Mouse (Mus musculus): ENCODE results near the gene Trim65. TPM values are rescaled to one million over a fixed set of nuclear protein-coding genes. Genes with fewer than 3 reads are reported as not detected.

The Trim65 gene
- polyA plus RNA-seq, 1 experiment from 2014 or later: 7.7 TPM

DNA sequence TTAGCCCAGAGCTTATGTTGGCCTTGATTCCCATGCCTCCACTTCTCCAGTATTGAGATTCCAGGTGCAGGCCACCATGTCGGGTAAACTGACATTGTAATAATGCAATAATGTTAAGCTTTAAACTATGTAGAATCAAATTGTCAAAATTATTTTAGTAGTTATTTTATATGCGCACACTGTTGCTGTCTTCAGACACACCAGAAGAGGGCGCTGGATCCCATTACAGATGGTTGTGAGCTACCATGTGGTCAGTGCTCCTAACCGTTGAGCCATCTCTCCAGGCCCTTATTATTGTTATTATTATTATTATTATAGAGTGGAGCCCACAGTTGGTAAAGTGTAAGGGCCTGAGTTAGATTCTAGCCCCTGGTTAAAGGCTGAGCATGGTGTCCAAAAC is 19.9 kb downstream of the Trim65 start:
- H3K27ac ChIP-seq (ENCODE audit: low read length): no peak overlapping the region
- H3K9ac ChIP-seq (ENCODE audit: low read depth, low read length): no peak overlapping the region
- peaks cover 42% of the 10 kb centered on the region for H3K4me1 ChIP-seq (ENCODE audit: control insufficient read depth, insufficient read depth, low read length)
- WGBS: 82% methylated on average over 4 of the region's 4 CpGs
- H3K9me3 ChIP-seq (ENCODE audit: control insufficient read depth, low read length): no peaks in the 10 kb centered on the region
- H3K36me3 ChIP-seq (ENCODE audit: control insufficient read depth, insufficient read depth, low read length): no peaks in the 10 kb centered on the region
- H3K27me3 ChIP-seq (replicated peaks; ENCODE audit: control insufficient read depth, insufficient read depth, low read length): peaks cover 35% of the 10 kb centered on the region; the same call in 1 of the 2 replicates
- no peak overlapping the region for H3K4me2 ChIP-seq (ENCODE audit: low read depth, low read length)
- H3K4me3 ChIP-seq (ENCODE audit: low read length): no peak overlapping the region
- no peak for ATAC-seq

DNA sequence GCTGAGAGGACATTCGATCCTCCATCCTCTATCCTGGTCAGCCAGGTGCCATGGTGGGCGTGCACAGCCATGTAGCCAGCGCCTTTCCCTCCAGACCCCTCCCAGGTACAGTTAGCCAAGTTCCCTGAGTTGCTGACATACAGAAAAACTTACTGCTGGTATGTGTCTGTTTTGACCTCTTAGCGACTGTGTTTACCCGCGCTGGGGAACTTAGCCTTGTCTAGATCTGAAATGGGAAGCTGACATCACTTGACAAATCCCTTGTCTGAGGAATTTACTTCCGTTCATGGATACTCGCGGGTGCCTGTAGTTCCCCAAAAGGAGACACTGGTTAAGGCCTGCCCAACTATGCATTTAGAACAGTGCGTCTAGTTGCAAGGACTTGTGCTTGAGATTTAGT is 20.4 kb downstream of the Trim65 start:
- Histone ChIP-seq H3K27me3 (replicated peaks; ENCODE audit: control insufficient read depth, insufficient read depth, low read length) (peaks cover 35% of the 10 kb centered on the region; the same call in 1 of the 2 replicates), H3K27ac (ENCODE audit: low read length) (peak overlapping the region; percentile 51; the same call in 1 of the 2 replicates)

DNA sequence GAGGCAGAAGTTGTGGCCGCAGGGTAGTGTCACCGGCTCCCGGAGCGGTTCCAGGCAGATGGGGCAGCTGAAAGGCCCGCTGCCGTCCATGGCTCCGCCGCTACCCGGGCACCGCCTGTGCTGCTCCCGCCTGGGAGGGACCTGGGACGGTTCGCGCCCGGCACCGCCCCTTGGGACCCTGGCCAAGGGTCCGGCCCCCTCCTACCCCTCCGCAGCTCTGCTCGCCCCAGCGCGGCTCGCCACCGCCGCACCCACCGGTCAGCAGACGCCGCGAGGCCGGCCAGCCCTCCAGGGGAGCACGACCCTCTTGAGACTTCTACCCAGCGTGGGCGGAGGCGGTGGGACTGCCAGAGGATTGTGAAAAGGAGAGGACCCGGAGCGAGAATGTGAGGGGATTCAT is 20.8 kb downstream of the Trim65 start:
- peak overlapping the region; percentile 63 for H3K4me3 ChIP-seq (ENCODE audit: low read length)
- H3K4me1 ChIP-seq (ENCODE audit: control insufficient read depth, insufficient read depth, low read length): peaks cover 46% of the 10 kb centered on the region
- ATAC-seq: peak; percentile 69
- peak overlapping the region; percentile 81 for H3K4me2 ChIP-seq (ENCODE audit: low read depth, low read length)
- WGBS: 2% methylated on average over 29 of the region's 35 CpGs
- H3K9ac ChIP-seq (ENCODE audit: low read depth, low read length): peak overlapping the region; percentile 75
- H3K27ac ChIP-seq (ENCODE audit: low read length): peak overlapping the region; percentile 51
- peaks cover 35% of the 10 kb centered on the region; the same call in 1 of the 2 replicates for H3K27me3 ChIP-seq (replicated peaks; ENCODE audit: control insufficient read depth, insufficient read depth, low read length)
- no peaks in the 10 kb centered on the region for H3K36me3 ChIP-seq (ENCODE audit: control insufficient read depth, insufficient read depth, low read length)
- no peaks in the 10 kb centered on the region for H3K9me3 ChIP-seq (ENCODE audit: control insufficient read depth, low read length)

More for the DNA sequence above, 20.4 kb downstream of the Trim65 start:
- H3K36me3 ChIP-seq (ENCODE audit: control insufficient read depth, insufficient read depth, low read length): no peaks in the 10 kb centered on the region
- no peak for ATAC-seq
- peak overlapping the region; percentile 75 for H3K9ac ChIP-seq (ENCODE audit: low read depth, low read length)
- peak overlapping the region; percentile 63 for H3K4me3 ChIP-seq (ENCODE audit: low read length)
- 22% methylated on average over 10 of the region's 10 CpGs for WGBS
- H3K9me3 ChIP-seq (ENCODE audit: control insufficient read depth, low read length): no peaks in the 10 kb centered on the region
- peak overlapping the region; percentile 81 for H3K4me2 ChIP-seq (ENCODE audit: low read depth, low read length)
- peaks cover 46% of the 10 kb centered on the region for H3K4me1 ChIP-seq (ENCODE audit: control insufficient read depth, insufficient read depth, low read length)

DNA sequence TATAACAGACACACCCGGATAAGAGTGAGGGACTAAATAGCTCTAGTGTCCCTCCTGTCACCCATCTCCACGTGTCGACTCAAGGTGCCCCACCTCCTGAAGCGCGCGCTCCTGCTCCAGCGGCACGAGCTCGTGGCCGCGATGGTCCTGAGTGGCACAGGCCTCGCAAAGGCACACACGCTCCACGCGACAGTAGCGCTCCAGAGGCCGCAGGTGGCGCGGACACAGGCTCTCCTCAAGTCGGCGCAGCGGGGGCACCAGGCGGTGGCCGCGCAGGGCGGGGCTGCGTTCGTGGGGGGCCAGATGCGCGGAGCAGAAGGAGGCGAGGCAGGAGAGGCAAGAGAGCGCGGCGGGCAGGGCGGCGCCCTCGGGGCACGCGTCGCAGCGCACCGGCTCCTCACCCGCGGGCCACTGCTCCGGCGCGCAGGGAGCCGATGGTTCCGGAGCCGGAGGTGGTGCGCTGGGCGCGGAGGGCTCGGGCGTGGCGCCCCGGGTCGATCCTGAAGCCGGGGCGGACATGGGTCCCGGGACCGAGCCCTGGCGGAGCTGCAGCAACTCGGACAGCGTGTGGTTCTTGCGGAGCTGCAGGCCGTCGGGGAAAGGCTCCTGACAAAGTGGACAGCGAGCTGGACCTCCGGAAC is 21.4 kb downstream of the Trim65 start:
- no peaks in the 10 kb centered on the region for H3K9me3 ChIP-seq (ENCODE audit: control insufficient read depth, low read length)
- peak overlapping the region; percentile 63 for H3K4me3 ChIP-seq (ENCODE audit: low read length)
- ATAC-seq: peak; percentile 36; the same call in 1 of the 2 replicates
- no peaks in the 10 kb centered on the region for H3K36me3 ChIP-seq (ENCODE audit: control insufficient read depth, insufficient read depth, low read length)
- peaks cover 35% of the 10 kb centered on the region; the same call in 1 of the 2 replicates for H3K27me3 ChIP-seq (replicated peaks; ENCODE audit: control insufficient read depth, insufficient read depth, low read length)
- H3K4me2 ChIP-seq (ENCODE audit: low read depth, low read length): peak overlapping the region; percentile 81
- 1% methylated on average over 68 of the region's 70 CpGs for WGBS
- peak overlapping the region; percentile 75 for H3K9ac ChIP-seq (ENCODE audit: low read depth, low read length)
- peaks cover 48% of the 10 kb centered on the region for H3K4me1 ChIP-seq (ENCODE audit: control insufficient read depth, insufficient read depth, low read length)
- peak overlapping the region; percentile 51 for H3K27ac ChIP-seq (ENCODE audit: low read length)

DNA sequence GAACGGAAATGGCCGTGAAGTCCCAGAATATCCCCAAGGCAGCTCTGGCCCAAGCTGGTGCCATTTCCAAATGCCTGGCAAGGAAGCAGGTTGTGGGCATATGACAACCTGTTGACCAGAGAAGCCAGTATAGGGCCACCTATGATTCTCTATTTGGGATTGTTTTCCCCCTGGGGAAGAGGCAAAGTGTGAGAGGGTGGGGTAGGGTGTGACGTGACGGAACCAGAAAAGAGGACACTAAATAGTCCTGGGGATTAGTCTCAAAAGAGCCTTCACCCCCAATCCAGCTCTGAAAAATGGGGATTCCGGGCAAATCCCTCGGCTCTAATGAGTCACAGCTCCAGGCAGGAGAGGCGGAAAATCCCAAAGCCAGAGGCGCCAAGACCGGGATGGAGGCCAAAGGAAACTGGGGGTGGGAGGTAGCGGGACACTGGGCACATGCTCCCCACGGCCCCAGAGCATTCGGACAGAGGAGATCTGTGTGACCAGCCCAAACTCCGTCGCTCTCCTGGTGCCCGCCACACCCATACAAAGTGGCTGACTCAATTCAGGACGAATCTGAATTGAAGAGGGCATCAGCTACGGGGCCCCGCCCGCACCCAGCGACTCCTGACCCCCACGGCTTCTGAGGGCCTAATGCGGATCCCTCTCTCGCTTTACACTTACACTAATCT is 22.3 kb downstream of the Trim65 start:
- H3K4me2 ChIP-seq (ENCODE audit: low read depth, low read length): peak overlapping the region; percentile 81
- H3K9ac ChIP-seq (ENCODE audit: low read depth, low read length): peak overlapping the region; percentile 54
- H3K9me3 ChIP-seq (ENCODE audit: control insufficient read depth, low read length): no peaks in the 10 kb centered on the region
- H3K27ac ChIP-seq (ENCODE audit: low read length): no peak overlapping the region
- H3K36me3 ChIP-seq (ENCODE audit: control insufficient read depth, insufficient read depth, low read length): no peaks in the 10 kb centered on the region
- 16% methylated on average over 23 of the region's 23 CpGs for WGBS
- H3K27me3 ChIP-seq (replicated peaks; ENCODE audit: control insufficient read depth, insufficient read depth, low read length): peaks cover 35% of the 10 kb centered on the region; the same call in 1 of the 2 replicates
- H3K4me3 ChIP-seq (ENCODE audit: low read length): peak overlapping the region; percentile 63
- H3K4me1 ChIP-seq (ENCODE audit: control insufficient read depth, insufficient read depth, low read length): peaks cover 57% of the 10 kb centered on the region
- no peak for ATAC-seq

DNA sequence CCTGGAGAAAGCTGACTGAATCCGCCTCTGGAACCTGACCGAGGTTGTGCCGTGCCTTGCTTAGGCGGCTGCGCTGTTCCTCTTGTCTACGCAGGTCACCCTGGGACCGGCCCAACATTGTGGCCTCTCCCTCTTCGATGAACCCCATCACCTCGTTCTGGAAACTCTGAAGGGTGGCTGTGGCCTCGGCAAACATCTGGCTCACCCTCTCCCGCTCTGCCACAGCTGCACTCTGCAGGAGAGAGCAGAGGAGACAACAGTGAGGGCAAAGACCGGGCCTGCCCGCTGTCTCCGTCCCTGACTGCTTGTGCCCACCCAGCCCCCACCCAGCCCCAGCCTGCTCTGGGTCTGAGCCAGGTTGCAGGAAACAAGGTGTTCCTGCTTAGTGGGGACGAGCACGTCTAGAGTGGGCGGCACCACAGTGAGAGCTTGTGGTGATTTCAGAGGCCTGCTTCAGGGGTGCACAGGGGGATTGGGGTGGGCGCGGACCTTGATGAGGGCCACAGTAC is 23.1 kb downstream of the Trim65 start:
- Histone ChIP-seq H3K27me3 (replicated peaks; ENCODE audit: control insufficient read depth, insufficient read depth, low read length) (peaks cover 35% of the 10 kb centered on the region; the same call in 1 of the 2 replicates), H3K4me1 (ENCODE audit: control insufficient read depth, insufficient read depth, low read length) (peaks cover 63% of the 10 kb centered on the region)
- ATAC-seq: no peak

DNA sequence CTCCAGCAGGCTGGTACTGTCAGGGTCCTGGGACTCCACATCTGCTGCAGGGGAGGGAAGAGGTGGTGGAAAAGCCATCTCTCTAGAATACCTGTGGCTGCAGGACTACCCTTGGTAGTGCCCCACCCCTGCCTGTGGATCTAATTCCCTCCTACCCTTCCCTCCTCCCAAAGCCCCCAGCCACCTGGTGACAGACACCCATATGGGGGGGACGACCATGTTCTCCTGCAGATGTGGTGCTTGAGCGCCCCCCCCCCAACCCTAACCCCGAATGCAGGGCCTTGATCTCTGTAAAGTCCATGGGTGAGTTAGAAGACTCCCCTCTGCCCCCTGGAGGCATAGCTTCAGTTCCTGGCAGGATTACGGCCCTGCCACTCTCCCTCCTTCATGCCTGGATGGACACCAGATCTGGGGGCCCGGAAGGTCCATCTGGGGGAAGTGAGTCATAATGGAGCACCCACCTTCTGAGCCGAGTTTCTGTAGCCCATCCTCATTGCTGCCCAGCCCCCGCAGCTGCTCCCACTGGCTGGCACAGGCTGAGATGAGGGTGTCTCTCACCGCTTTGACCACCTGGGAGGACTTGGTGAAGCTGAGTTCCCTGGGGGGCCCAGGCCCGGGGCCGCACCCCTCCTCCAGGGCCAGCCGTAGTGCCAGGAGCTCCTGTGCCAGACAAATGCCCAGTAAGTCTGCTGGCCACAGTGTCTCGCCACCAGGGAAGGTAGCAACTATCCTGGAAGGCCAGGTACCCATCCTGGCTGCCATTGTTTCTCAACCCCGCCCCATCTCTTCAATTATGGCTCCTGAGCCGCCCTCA is 23.8 kb downstream of the Trim65 start:
- peaks cover 35% of the 10 kb centered on the region; the same call in 1 of the 2 replicates for H3K27me3 ChIP-seq (replicated peaks; ENCODE audit: control insufficient read depth, insufficient read depth, low read length)
- H3K4me2 ChIP-seq (ENCODE audit: low read depth, low read length): peak overlapping the region; percentile 81
- H3K9me3 ChIP-seq (ENCODE audit: control insufficient read depth, low read length): no peaks in the 10 kb centered on the region
- 48% methylated on average over 13 of the region's 14 CpGs for WGBS
- peak overlapping the region; percentile 63 for H3K4me3 ChIP-seq (ENCODE audit: low read length)
- peaks cover 67% of the 10 kb centered on the region for H3K4me1 ChIP-seq (ENCODE audit: control insufficient read depth, insufficient read depth, low read length)
- H3K36me3 ChIP-seq (ENCODE audit: control insufficient read depth, insufficient read depth, low read length): no peaks in the 10 kb centered on the region
- H3K27ac ChIP-seq (ENCODE audit: low read length): no peak overlapping the region
- no peak for ATAC-seq
- peak overlapping the region; percentile 54 for H3K9ac ChIP-seq (ENCODE audit: low read depth, low read length)

More for the DNA sequence above, 23.1 kb downstream of the Trim65 start:
- H3K4me3 ChIP-seq (ENCODE audit: low read length): peak overlapping the region; percentile 63
- no peaks in the 10 kb centered on the region for H3K36me3 ChIP-seq (ENCODE audit: control insufficient read depth, insufficient read depth, low read length)
- 32% methylated on average over 19 of the region's 19 CpGs for WGBS
- peak overlapping the region; percentile 54 for H3K9ac ChIP-seq (ENCODE audit: low read depth, low read length)
- H3K27ac ChIP-seq (ENCODE audit: low read length): 0 out of 2 replicates have a peak overlapping the region, but pooled peaks have one; percentile 11
- H3K9me3 ChIP-seq (ENCODE audit: control insufficient read depth, low read length): no peaks in the 10 kb centered on the region
- peak overlapping the region; percentile 81 for H3K4me2 ChIP-seq (ENCODE audit: low read depth, low read length)

DNA sequence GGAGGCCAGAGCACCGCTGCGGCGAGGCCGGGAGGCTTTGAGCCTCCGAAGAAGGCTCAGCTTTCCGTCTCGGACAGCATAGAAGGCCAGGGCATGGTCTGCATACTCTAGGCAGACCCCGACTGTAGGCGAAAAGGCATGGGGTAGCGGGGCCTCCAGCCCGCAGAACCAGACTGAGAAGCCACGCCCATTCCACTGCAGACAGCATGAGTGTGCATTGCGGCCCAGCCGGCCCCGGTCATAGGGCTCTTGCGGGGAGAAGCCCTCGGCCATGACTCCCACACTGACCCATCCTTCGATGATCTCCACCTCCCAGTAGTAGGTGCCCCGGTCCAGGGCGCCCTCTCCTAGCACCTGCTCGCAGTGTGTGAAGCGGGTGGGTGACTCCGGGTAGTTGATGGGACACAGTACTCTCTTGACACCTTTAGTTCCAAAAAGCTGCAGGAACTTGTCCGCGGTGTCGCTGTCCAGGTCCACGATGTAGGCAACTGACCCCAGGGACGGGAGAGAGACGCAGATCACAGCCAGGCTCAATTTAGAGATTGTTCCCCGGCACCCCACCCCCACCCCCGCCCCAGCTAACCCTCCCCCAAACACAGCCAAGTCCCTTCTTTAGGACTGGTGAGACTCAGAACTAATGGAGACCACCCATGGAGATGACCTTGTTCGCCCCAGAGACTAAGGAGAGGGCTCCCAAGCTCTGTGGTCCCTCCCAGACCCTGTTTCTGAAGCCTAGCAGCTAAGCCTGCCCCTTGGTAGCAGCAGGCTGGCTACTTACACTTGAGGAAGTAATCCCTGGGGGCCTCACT is 24.6 kb downstream of the Trim65 start:
- no peak overlapping the region for H3K27ac ChIP-seq (ENCODE audit: low read length)
- H3K9me3 ChIP-seq (ENCODE audit: control insufficient read depth, low read length): no peaks in the 10 kb centered on the region
- H3K9ac ChIP-seq (ENCODE audit: low read depth, low read length): peak overlapping the region; percentile 54; the same call in 1 of the 2 replicates
- H3K27me3 ChIP-seq (replicated peaks; ENCODE audit: control insufficient read depth, insufficient read depth, low read length): peaks cover 35% of the 10 kb centered on the region; the same call in 1 of the 2 replicates
- H3K36me3 ChIP-seq (ENCODE audit: control insufficient read depth, insufficient read depth, low read length): no peaks in the 10 kb centered on the region
- peak overlapping the region; percentile 32 for H3K4me2 ChIP-seq (ENCODE audit: low read depth, low read length)
- H3K4me1 ChIP-seq (ENCODE audit: control insufficient read depth, insufficient read depth, low read length): peaks cover 75% of the 10 kb centered on the region
- no peak; the same call in 1 of the 2 replicates for ATAC-seq
- 26% methylated on average over 32 of the region's 32 CpGs for WGBS
- 0 out of 2 replicates have a peak overlapping the region, but pooled peaks have one; percentile 6 for H3K4me3 ChIP-seq (ENCODE audit: low read length)
